Mouse (Mus musculus): ENCODE measurements around the gene Blzf1. TPM values are rescaled to one million over a fixed set of nuclear protein-coding genes. Genes with fewer than 3 reads are reported as not detected.
A peak's percentile ranks its signal among the peaks of the same experiment; 100 is the strongest.

The Blzf1 gene
- polyA plus RNA-seq, 1 experiment from 2014 or later = 20.9 TPM

- DNase-seq (ENCODE audit: low read depth, low spot score) (no peak), ATAC-seq (no peak)
- in situ Hi-C loops (cut with MboI; ENCODE audit: low pct_unique_long_range_greater_than_20kb) = no loop called here
- POLR2A ChIA-PET = no interaction called here
- no peaks in the 10 kb centered on the region for H3K27me3 ChIP-seq
- no peak for TF ChIP-seq CTCF (IDR thresholded peaks at IDR 0.05)
- CTCF ChIA-PET = no interaction called here
These were observed 3.5 kb downstream of the Blzf1 start, which contains the start of gene Nme7 for GRCm38 (mm10) chr1:164303821-164304220. Nme7 (plus strand) TSS chr1:164304121.

GRCm38 (mm10) chr1:164301949-164302348 lies 5.3 kb downstream of the Blzf1 start:
- POLR2A ChIA-PET = no interaction called here
- no peak for ATAC-seq

GRCm38 (mm10) chr1:164296473-164296872 lies 10.8 kb downstream of the Blzf1 start:
- TF ChIP-seq CTCF (IDR thresholded peaks at IDR 0.05) = no peak
- DNase-seq (ENCODE audit: low read depth, low spot score) (no peak), ATAC-seq (no peak)
- in situ Hi-C loops (cut with MboI; ENCODE audit: low pct_unique_long_range_greater_than_20kb) = no loop called here
- ChIA-PET CTCF (interaction anchor here (1.1 kb wide), 1 partner anchor 19 kb away, joined by 3 read pairs; no protein-coding TSS in a partner anchor), POLR2A (no interaction called here)
- H3K27me3 ChIP-seq = no peaks in the 10 kb centered on the region

More at GRCm38 (mm10) chr1:164301949-164302348, 5.3 kb downstream of the Blzf1 start:
- CTCF ChIA-PET = no interaction called here
- in situ Hi-C loops (cut with MboI; ENCODE audit: low pct_unique_long_range_greater_than_20kb) = no loop called here
- no peak for DNase-seq (ENCODE audit: low read depth, low spot score)
- H3K27me3 ChIP-seq = no peaks in the 10 kb centered on the region
- TF ChIP-seq CTCF (IDR thresholded peaks at IDR 0.05) = no peak

- ATAC-seq (no peak), DNase-seq (ENCODE audit: low read depth, low spot score) (no peak)
- POLR2A ChIA-PET = no interaction called here
- no peak for TF ChIP-seq CTCF (IDR thresholded peaks at IDR 0.05)
- in situ Hi-C loops (cut with MboI; ENCODE audit: low pct_unique_long_range_greater_than_20kb) = no loop called here
- H3K27me3 ChIP-seq = no peaks in the 10 kb centered on the region
- CTCF ChIA-PET = interaction anchor here (1.5 to 1.7 kb wide), 2 partner anchors 9 to 11 kb away, joined by 4 to 5 read pairs; no protein-coding TSS in a partner anchor
These were observed 13.2 kb downstream of the Blzf1 start for GRCm38 (mm10) chr1:164294071-164294470.

GRCm38 (mm10) chr1:164292040-164292439 lies 15.2 kb downstream of the Blzf1 start:
- in situ Hi-C loops (cut with MboI; ENCODE audit: low pct_unique_long_range_greater_than_20kb) = no loop called here

GRCm38 (mm10) chr1:164287406-164287805 lies 19.9 kb downstream of the Blzf1 start:
- TF ChIP-seq CTCF (IDR thresholded peaks at IDR 0.05) = no peak
- in situ Hi-C loops (cut with MboI; ENCODE audit: low pct_unique_long_range_greater_than_20kb) = no loop called here
- ChIA-PET POLR2A (no interaction called here), CTCF (no interaction called here)
- ATAC-seq (no peak), DNase-seq (ENCODE audit: low read depth, low spot score) (no peak)
- H3K27me3 ChIP-seq = no peaks in the 10 kb centered on the region

More at GRCm38 (mm10) chr1:164292040-164292439, 15.2 kb downstream of the Blzf1 start:
- ATAC-seq (no peak), DNase-seq (ENCODE audit: low read depth, low spot score) (no peak)
- H3K27me3 ChIP-seq = no peaks in the 10 kb centered on the region
- peak; percentile 15 for TF ChIP-seq CTCF (IDR thresholded peaks at IDR 0.05)
- ChIA-PET CTCF (interaction anchor here (1.6 kb wide), 1 partner anchor 15 kb away, joined by 4 read pairs; no protein-coding TSS in a partner anchor), POLR2A (no interaction called here)

GRCm38 (mm10) chr1:164284007-164284406 lies 23.3 kb downstream of the Blzf1 start:
- CTCF ChIA-PET = interaction anchor here (1.3 kb wide), 2 partner anchors 9 to 11 kb away, joined by 3 to 4 read pairs; no protein-coding TSS in a partner anchor
- H3K27me3 ChIP-seq = no peaks in the 10 kb centered on the region
- TF ChIP-seq CTCF (IDR thresholded peaks at IDR 0.05) = no peak
- ATAC-seq (no peak), DNase-seq (ENCODE audit: low read depth, low spot score) (no peak)
- POLR2A ChIA-PET = no interaction called here
- in situ Hi-C loops (cut with MboI; ENCODE audit: low pct_unique_long_range_greater_than_20kb) = no loop called here

- ChIA-PET POLR2A (no interaction called here), CTCF (no interaction called here)
- H3K27me3 ChIP-seq = no peaks in the 10 kb centered on the region
- DNase-seq (ENCODE audit: low read depth, low spot score) (no peak), ATAC-seq (no peak)
- no peak for TF ChIP-seq CTCF (IDR thresholded peaks at IDR 0.05)
- in situ Hi-C loops (cut with MboI; ENCODE audit: low pct_unique_long_range_greater_than_20kb) = no loop called here
These were observed 28.0 kb downstream of the Blzf1 start for GRCm38 (mm10) chr1:164279332-164279731.

GRCm38 (mm10) chr1:164276552-164276951 lies 30.7 kb downstream of the Blzf1 start:
- no peak for ATAC-seq
- no peak for TF ChIP-seq CTCF (IDR thresholded peaks at IDR 0.05)
- CTCF ChIA-PET = interaction anchor here (0.7 to 1.7 kb wide), 3 partner anchors 15 to 40 kb away, joined by 3 to 4 read pairs (median 4); no protein-coding TSS in a partner anchor
- no peak for DNase-seq (ENCODE audit: low read depth, low spot score)
- POLR2A ChIA-PET = no interaction called here
- in situ Hi-C loops (cut with MboI; ENCODE audit: low pct_unique_long_range_greater_than_20kb) = no loop called here
- H3K27me3 ChIP-seq = no peaks in the 10 kb centered on the region

GRCm38 (mm10) chr1:164275455-164275954 lies 31.8 kb downstream of the Blzf1 start, which contains the start of gene Ccdc181:
Ccdc181 (plus strand) TSS chr1:164275585.
- no peak for TF ChIP-seq CTCF (IDR thresholded peaks at IDR 0.05)
- DNase-seq (ENCODE audit: low read depth, low spot score) = peak; percentile 69
- ATAC-seq = peak; percentile 97
- ChIA-PET CTCF (interaction anchor here (1.3 to 1.8 kb wide), 3 partner anchors 15 to 20 kb away, joined by 4 to 6 read pairs (median 5); no protein-coding TSS in a partner anchor), POLR2A (no interaction called here)
- in situ Hi-C loops (cut with MboI; ENCODE audit: low pct_unique_long_range_greater_than_20kb) = no loop called here
- no peaks in the 10 kb centered on the region for H3K27me3 ChIP-seq

- DNase-seq (ENCODE audit: low read depth, low spot score) (no peak), ATAC-seq (no peak)
- TF ChIP-seq CTCF (IDR thresholded peaks at IDR 0.05) = no peak
- POLR2A ChIA-PET = no interaction called here
- CTCF ChIA-PET = interaction anchor here (1.7 kb wide), 1 partner anchor 18 kb away, joined by 6 read pairs; no protein-coding TSS in a partner anchor
- in situ Hi-C loops (cut with MboI; ENCODE audit: low pct_unique_long_range_greater_than_20kb) = no loop called here
- no peaks in the 10 kb centered on the region for H3K27me3 ChIP-seq
These were observed 33.6 kb downstream of the Blzf1 start for GRCm38 (mm10) chr1:164273659-164274058.

Measured in Patski (cell line).